Mouse (Mus musculus) CH12.LX (cell line): ENCODE data around the gene Nufip2. TPM values are rescaled to one million over a fixed set of nuclear protein-coding genes. Genes with fewer than 3 reads are reported as not detected.
"Not testable (repeated sequence)": the region's sequence is repeated elsewhere in the genome, so short reads cannot be mapped to it uniquely, and the experiment has no call there.

ENCODE experiments used
- DNase-seq: peaks from one replicate; pipeline ENCODE4 v3.0.0-alpha.2; 2013; ENCODE audit errors: extremely low read depth
- H3K27ac ChIP-seq: 2 replicates; pipeline ENCODE4 v1.5.1; 2012; ENCODE audit warnings: low read depth, mild to moderate bottlenecking, control low read depth, moderate library complexity; ENCODE audit not compliant: insufficient read depth
- H3K27me3 ChIP-seq: replicated peaks from 2 replicates; pipeline ENCODE3; 2012; ENCODE audit warnings: inconsistent platforms
- H3K36me3 ChIP-seq, 2 experiments: replicated peaks in 1 of 2; 2 replicates each; pipeline versions ENCODE3 to v1.6.1; 2012; ENCODE audit warnings: inconsistent platforms in 1 of 2, low read length in 1 of 2, mild to moderate bottlenecking in 1 of 2, mixed read lengths in 1 of 2, moderate library complexity in 1 of 2; ENCODE audit not compliant: control insufficient read depth in 1 of 2, insufficient read depth in 1 of 2
- H3K4me1 ChIP-seq, 2 experiments: 2 replicates each; pipeline ENCODE4 v1.6.1; 2012; ENCODE audit warnings: inconsistent platforms in 1 of 2, moderate library complexity in 1 of 2; ENCODE audit not compliant: insufficient read depth in 2 of 2, control insufficient read depth in 1 of 2
- H3K4me2 ChIP-seq: 2 replicates; pipeline ENCODE4 v1.6.1; 2012; ENCODE audit warnings: low read depth, mild to moderate bottlenecking, control low read depth; ENCODE audit not compliant: poor library complexity, insufficient read depth, severe bottlenecking
- H3K4me3 ChIP-seq, 3 experiments: fragments of 150-350 bp in 1 of 3; sonication (generic) in 1 of 3; replicated peaks in 1 of 3; 2 replicates each; pipeline versions ENCODE3 to v1.5.1; 2011 to 2012; ENCODE audit warnings: low read depth in 2 of 3, low read length in 2 of 3, mild to moderate bottlenecking in 2 of 3, moderate library complexity in 2 of 3, control low read depth in 1 of 3, improper control_type of control experiment in 1 of 3, inconsistent platforms in 1 of 3, mixed read lengths in 1 of 3; ENCODE audit not compliant: poor library complexity in 1 of 3
- H3K79me2 ChIP-seq: replicated peaks from 2 replicates; pipeline ENCODE4 v1.6.1; 2012; ENCODE audit warnings: mild to moderate bottlenecking, moderate library complexity; ENCODE audit not compliant: control insufficient read depth, poor library complexity, insufficient read depth, severe bottlenecking; ENCODE audit errors: extremely low read depth
- H3K9ac ChIP-seq: 2 replicates; pipeline ENCODE4 v1.6.1; 2012; ENCODE audit warnings: low read depth, mild to moderate bottlenecking, control low read depth, moderate library complexity; ENCODE audit not compliant: insufficient read depth
- H3K9me3 ChIP-seq: replicated peaks from 2 replicates; pipeline ENCODE3; 2012; ENCODE audit warnings: low read length, inconsistent platforms, mixed read lengths
- CHD2 ChIP-seq: IDR thresholded peaks from 2 replicates; pipeline ENCODE4 v1.6.1; 2011; ENCODE audit warnings: low read length, improper control_type of control experiment
- CTCF ChIP-seq, 2 experiments: IDR thresholded peaks in 1 of 2; conservative IDR thresholded peaks in 1 of 2; 2 replicates each; pipeline ENCODE4 v1.5.1; 2011 to 2012; ENCODE audit warnings: low read depth in 2 of 2, low read length in 2 of 2, improper control_type of control experiment in 1 of 2, inconsistent platforms in 1 of 2, mild to moderate bottlenecking in 1 of 2, moderate library complexity in 1 of 2
- MAFK ChIP-seq: IDR thresholded peaks from 2 replicates; pipeline ENCODE4 v1.6.1; 2011; ENCODE audit warnings: low read length, improper control_type of control experiment; ENCODE audit not compliant: insufficient replicate concordance
- POLR2A ChIP-seq: IDR thresholded peaks from 2 replicates; pipeline ENCODE4 v1.6.1; 2011; ENCODE audit warnings: low read depth, mild to moderate bottlenecking, improper control_type of control experiment, low read length
- RAD21 ChIP-seq: IDR thresholded peaks from 2 replicates; pipeline ENCODE4 v1.6.1; 2011; ENCODE audit warnings: low read depth, mild to moderate bottlenecking, low read length, improper control_type of control experiment, moderate library complexity
- SIN3A ChIP-seq: IDR thresholded peaks from 2 replicates; pipeline ENCODE4 v1.6.1; 2012; ENCODE audit warnings: low read length, improper control_type of control experiment, inconsistent platforms
- TCF12 ChIP-seq: IDR thresholded peaks from 2 replicates; pipeline ENCODE4 v1.6.1; 2014; ENCODE audit warnings: low read depth, mild to moderate bottlenecking, inconsistent platforms, low read length, improper control_type of control experiment
- USF1 ChIP-seq: IDR thresholded peaks from 2 replicates; pipeline ENCODE4 v1.6.1; 2014; ENCODE audit warnings: low read depth, mild to moderate bottlenecking, inconsistent platforms, low read length, improper control_type of control experiment
- USF2 ChIP-seq: conservative IDR thresholded peaks from 2 replicates; pipeline ENCODE4 v1.6.1; 2011; ENCODE audit warnings: low read depth, low read length, improper control_type of control experiment
- ZKSCAN1 ChIP-seq: IDR thresholded peaks from 2 replicates; pipeline ENCODE4 v1.6.1; 2012; ENCODE audit warnings: low read depth, inconsistent platforms, low read length, improper control_type of control experiment, borderline replicate concordance
- dilution Hi-C: fragments of 300-500 bp; cut with MboI; formaldehyde crosslinking; loops from 2 replicates; pipeline ENCODE4 v1.14.3; 2020; ENCODE audit warnings: low sequenced_read_pairs; ENCODE audit not compliant: extremely low pct_unique_long_range_greater_than_20kb, extremely low pct_ligation_motif_present
- in situ Hi-C: fragments of 300-500 bp; cut with MboI; formaldehyde crosslinking; loops from 3 replicates; pipeline ENCODE4 v1.14.3; 2019; ENCODE audit warnings: low sequenced_read_pairs, low pct_ligation_motif_present, low pct_unique_long_range_greater_than_20kb, mixed read lengths
- polyA plus RNA-seq: library from polyadenylated mRNA; unstranded; fragments of >175 nt; gene quantifications from 2 replicates; pipeline ENCODE4 v1.2.1, GENCODE M21; 2012; ENCODE audit warnings: low read depth; ENCODE audit not compliant: insufficient read length
- total RNA-seq, 2 experiments: library from RNA; depleted of rRNA; stranded (reverse); fragments of 300-350 nt in 1 of 2; fragments of >200 nt in 1 of 2; gene quantifications; 2 replicates each; pipeline ENCODE4 v1.2.3; 2012 to 2014

Gene Nufip2
- total and polyA plus RNA-seq, 3 experiments, result 29.6 to 53.6 (median 41.2) TPM

DNA sequence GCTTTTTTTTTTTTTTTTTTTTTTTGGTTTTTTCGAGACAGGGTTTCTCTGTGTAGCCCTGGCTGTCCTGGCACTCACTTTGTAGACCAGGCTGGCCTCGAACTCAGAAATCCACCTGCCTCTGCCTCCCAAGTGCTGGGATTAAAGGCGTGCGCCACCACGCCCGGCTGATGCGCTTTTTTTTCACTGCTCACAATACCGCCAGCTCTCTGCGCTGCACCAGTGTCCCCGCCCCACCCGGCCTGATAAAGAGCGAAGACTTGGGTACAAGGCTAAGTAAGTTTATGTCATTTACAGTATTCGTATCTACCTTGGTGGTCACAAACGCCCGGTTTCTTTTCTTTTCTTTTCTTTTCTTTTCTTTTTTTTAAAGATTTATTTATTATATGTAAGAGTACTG is 61.1 kb downstream of the Nufip2 start:
- TF ChIP-seq CTCF (conservative IDR thresholded peaks at IDR 0.05 in 1 of 2, IDR thresholded peaks at IDR 0.05 in 1 of 2; ENCODE audit: low read depth in 2 of 2, low read length in 2 of 2), result 0 out of 4 replicates have a peak, but pooled peaks of 1 of the 2 experiments have one; percentile 1

DNA sequence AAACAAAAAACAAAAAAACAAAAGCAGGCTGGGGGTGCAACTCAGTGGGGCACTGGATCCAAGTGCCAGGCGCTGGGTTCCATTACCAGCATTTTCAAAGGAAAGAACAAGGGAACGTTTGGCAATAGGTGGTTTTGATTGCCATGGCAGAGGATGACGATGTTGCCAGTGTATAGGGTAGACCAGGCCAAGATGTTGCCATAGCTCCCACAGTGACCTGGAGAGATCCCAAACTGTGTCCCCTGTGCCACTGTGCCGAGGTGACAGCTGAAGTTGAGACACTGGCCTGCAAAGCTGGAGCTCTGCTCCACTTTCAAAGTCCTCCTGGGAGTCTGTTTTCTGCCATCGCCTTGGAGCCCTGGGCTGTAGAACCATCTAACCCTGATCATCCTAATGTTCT is 63.0 kb downstream of the Nufip2 start:
- DNase-seq, result no peak
- no peak overlapping the region for H3K4me3 ChIP-seq
- H3K9ac ChIP-seq, result no peak overlapping the region
- TF ChIP-seq MAFK, result no peak
- no peak for TF ChIP-seq TCF12
- TF ChIP-seq SIN3A, result no peak
- TF ChIP-seq USF2, result no peak
- in situ Hi-C loops, result loop anchor here (5.0 kb wide), 1 partner anchor 38 kb away; the partner anchor contains the start of gene Gm10277
- no peaks in the 10 kb centered on the region for H3K9me3 ChIP-seq
- H3K79me2 ChIP-seq, result no peaks in the 10 kb centered on the region
- 0 out of 4 replicates have a peak, but pooled peaks cover 0 to 2% of the 10 kb centered on the region in 2 experiments for H3K4me1 ChIP-seq
- no peaks in the 10 kb centered on the region for H3K36me3 ChIP-seq
- H3K4me2 ChIP-seq, result no peak overlapping the region
- no peak overlapping the region for H3K27ac ChIP-seq
- dilution Hi-C loops, result no loop called here
- no peaks in the 10 kb centered on the region for H3K27me3 ChIP-seq

More for the DNA sequence above, 61.1 kb downstream of the Nufip2 start:
- H3K27me3 ChIP-seq, H3K79me2 ChIP-seq, H3K4me1 ChIP-seq, H3K4me3 ChIP-seq, H3K27ac ChIP-seq, H3K9ac ChIP-seq, dilution Hi-C loops, H3K4me2 ChIP-seq, DNase-seq, H3K9me3 ChIP-seq, H3K36me3 ChIP-seq: not testable (repeated sequence)
- in situ Hi-C loops, result loop anchor here (5.0 kb wide), 1 partner anchor 40 kb away; the partner anchor contains the start of gene Gm10277

DNA sequence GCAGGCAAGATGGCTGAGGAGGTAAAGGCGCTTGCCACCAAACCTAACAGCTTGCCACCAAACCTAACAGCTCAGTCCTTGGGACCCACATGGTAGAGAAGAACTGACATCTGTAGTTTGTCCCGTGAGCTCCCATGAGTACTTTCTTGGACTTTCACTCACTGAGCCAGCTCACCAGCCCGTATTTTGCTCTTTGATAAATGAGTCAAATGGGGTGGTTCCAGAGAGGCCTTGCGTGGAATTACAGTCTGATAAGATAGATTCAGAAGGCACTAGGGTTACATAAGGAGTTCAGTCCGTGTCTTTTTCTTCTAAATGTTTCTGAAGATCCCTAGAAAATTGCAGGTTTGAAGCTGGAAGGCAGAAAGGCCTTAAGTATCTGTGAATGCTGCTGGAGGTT is 66.6 kb downstream of the Nufip2 start:
- in situ Hi-C loops (no loop called here), dilution Hi-C loops (no loop called here)
- no peak for TF ChIP-seq RAD21
- no peak for TF ChIP-seq ZKSCAN1
- TF ChIP-seq CHD2, result no peak
- TF ChIP-seq SIN3A, result no peak
- TF ChIP-seq POLR2A, result no peak
- no peak for TF ChIP-seq USF1

More for the DNA sequence above, 66.6 kb downstream of the Nufip2 start:
- Histone ChIP-seq H3K4me1 (peaks cover 0 to 11% of the 10 kb centered on the region in 2 experiments; a peak in 2 of 4 replicates), H3K27me3 (no peaks in the 10 kb centered on the region), H3K9me3 (no peaks in the 10 kb centered on the region), H3K79me2 (no peaks in the 10 kb centered on the region), H3K27ac (no peak overlapping the region), H3K4me2 (no peak overlapping the region), H3K4me3 (no peak overlapping the region), H3K9ac (no peak overlapping the region), H3K36me3 (no peaks in the 10 kb centered on the region)
- DNase-seq, result no peak
